Mouse (Mus musculus): ENCODE data around the gene Ypel5. TPM values are rescaled to one million over a fixed set of nuclear protein-coding genes. Genes with fewer than 3 reads are reported as not detected.

Ypel5 gene
- total RNA-seq (2021): 10 to 100 TPM; 35.6 to 36.4 TPM
- polyA plus RNA-seq (2012; rRNA removed): 26.6 and 30.8 TPM in 2 replicates
- long read RNA-seq, transcript Ypel5-201 (3 exons, 3,120 nt): major isoform, 24 of 39 reads
- long read RNA-seq, transcript Ypel5-202 (3 exons, 2,419 nt): minor isoform, 9 of 39 reads
- long read RNA-seq, partial matches to known transcripts: 0 of 39 reads
- long read RNA-seq, other reads (novel, unspliced or antisense): 3 of 39 reads

DNA sequence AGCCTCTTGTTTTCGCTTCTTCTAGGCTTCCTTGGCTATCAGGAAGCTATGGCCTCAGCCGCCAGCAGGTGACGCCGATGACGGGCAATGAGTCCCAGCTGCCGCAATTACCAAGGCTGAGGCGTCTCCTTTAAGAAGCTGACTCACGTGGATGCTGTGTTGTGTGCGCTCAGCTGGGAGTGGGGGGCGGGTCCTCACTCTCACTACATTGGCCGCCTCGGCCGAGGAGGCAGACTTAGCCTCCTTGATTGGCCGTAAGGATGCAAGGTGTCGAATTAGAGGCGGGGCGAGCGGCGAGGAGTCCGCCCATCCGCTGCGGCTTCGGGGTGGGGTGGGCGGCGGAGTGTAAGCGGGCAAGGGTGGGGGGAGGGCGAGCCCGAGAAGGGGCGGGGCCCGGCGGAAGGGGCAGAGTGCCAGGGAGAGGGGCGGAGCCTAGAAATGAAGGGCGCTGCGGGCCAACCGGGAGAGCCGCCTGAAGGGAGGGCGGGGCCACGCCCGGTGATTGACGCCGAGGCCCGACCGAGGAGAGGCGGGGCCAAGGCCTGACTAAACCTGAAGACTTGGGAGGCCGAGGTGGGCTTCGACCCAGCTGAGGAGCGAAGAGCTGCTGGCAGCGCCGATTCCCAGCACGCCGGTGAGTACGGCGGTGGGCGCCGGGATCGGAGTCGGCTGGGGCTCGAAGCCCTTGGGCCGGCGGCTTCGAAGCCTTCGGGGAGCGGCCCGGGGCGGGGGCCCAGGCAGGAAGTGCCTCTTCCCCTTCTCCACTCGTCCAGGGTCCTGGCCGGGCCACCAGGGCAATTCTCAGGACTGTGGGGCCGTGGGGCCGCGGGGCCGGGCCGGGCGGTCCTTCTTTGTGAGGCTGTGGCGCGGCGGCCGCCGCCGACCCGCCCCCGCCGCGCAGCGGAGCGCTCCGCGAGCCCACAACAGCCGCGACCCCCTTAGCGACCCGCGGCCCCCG, at the start of gene Ypel5:
Gene Ypel5 (plus strand): TSS at position 296 of the 958 bp plus-strand sequence.
- Histone ChIP-seq H3K27ac (peak within 1 kb of the TSS; percentile 100), H3K9ac (ENCODE audit: low read depth, low read length) (peak within 1 kb of the TSS; percentile 100), H3K79me2 (replicated peaks; ENCODE audit: control insufficient read depth, insufficient read depth, low read length) (no peaks in the 10 kb centered on the region), H3K36me3 (ENCODE audit: control insufficient read depth, insufficient read depth, low read length) (peaks cover 25% of the 10 kb centered on the region), H3K4me3 (peak within 1 kb of the TSS; percentile 100), H3K27me3 (ENCODE audit: control insufficient read depth, insufficient read depth, low read length) (no peaks in the 10 kb centered on the region), H3K4me1 (ENCODE audit: control insufficient read depth, insufficient read depth, low read length) (peaks cover 4% of the 10 kb centered on the region)
- under 1% methylated on average over 73 of the region's 93 CpGs for WGBS
- intact Hi-C loops (cut with DNase I): loop anchor here (2.0 to 10.0 kb wide), 3 partner anchors 82 to 1992 kb away; partner anchors contain the start of genes Lbh and Lclat1
- TF ChIP-seq CTCF (IDR thresholded peaks at IDR 0.05): peak; percentile 69
- TF ChIP-seq EP300 (IDR thresholded peaks at IDR 0.05; ENCODE audit: insufficient read depth, low read depth, low read length): peak; percentile 72
- peak; percentile 84 for TF ChIP-seq POLR2A (IDR thresholded peaks at IDR 0.05; ENCODE audit: insufficient read depth, low read depth, low read length)
- DNase-seq: peak; percentile 98 to 99

GRCm38 (mm10) chr17:72787886-72788436, 48.3 kb upstream of the Ypel5 start:
- Histone ChIP-seq H3K79me2 (replicated peaks; ENCODE audit: control insufficient read depth, insufficient read depth, low read length) (no peaks in the 10 kb centered on the region), H3K36me3 (ENCODE audit: control insufficient read depth, insufficient read depth, low read length) (no peaks in the 10 kb centered on the region), H3K9ac (ENCODE audit: low read depth, low read length) (no peak overlapping the region), H3K27me3 (ENCODE audit: control insufficient read depth, insufficient read depth, low read length) (no peaks in the 10 kb centered on the region), H3K4me3 (no peak overlapping the region), H3K4me1 (ENCODE audit: control insufficient read depth, insufficient read depth, low read length) (peaks cover 3% of the 10 kb centered on the region), H3K27ac (peak overlapping the region; percentile 36; the same call in 1 of the 2 replicates)
- intact Hi-C loops (cut with DNase I): loop anchor here (10.0 kb wide), 1 partner anchor 823 kb away; no protein-coding TSS in a partner anchor
- WGBS: 46% methylated on average over 6 of the region's 6 CpGs
- no peak for TF ChIP-seq POLR2A (IDR thresholded peaks at IDR 0.05; ENCODE audit: insufficient read depth, low read depth, low read length)
- DNase-seq: no peak

DNA sequence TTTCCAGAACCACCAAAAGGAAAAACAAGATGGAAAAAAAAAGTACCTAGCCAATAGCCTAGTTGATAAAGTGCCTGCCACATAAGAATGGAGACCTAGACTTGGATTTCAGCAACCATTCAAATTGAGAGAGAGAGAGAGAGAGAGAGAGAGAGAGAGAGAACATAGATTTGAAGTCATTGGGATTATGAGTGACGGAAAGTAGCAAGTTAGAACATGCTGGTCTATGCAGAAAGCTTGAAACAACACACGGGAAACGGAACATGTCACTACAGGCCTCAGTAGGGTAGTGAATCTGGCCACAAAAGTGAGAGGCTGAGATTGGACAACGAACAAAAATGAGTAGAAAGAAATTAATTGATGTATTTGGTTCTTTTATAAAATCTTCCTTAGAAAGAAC, 43.0 kb upstream of the Ypel5 start:
- no peak overlapping the region for H3K27ac ChIP-seq
- no peaks in the 10 kb centered on the region for H3K36me3 ChIP-seq (ENCODE audit: control insufficient read depth, insufficient read depth, low read length)
- TF ChIP-seq POLR2A (IDR thresholded peaks at IDR 0.05; ENCODE audit: insufficient read depth, low read depth, low read length): no peak
- no peak for TF ChIP-seq EP300 (IDR thresholded peaks at IDR 0.05; ENCODE audit: insufficient read depth, low read depth, low read length)
- TF ChIP-seq CTCF (IDR thresholded peaks at IDR 0.05): no peak
- no peaks in the 10 kb centered on the region for H3K27me3 ChIP-seq (ENCODE audit: control insufficient read depth, insufficient read depth, low read length)
- 91% methylated on average over 4 of the region's 4 CpGs for WGBS
- H3K4me1 ChIP-seq (ENCODE audit: control insufficient read depth, insufficient read depth, low read length): peaks cover 3% of the 10 kb centered on the region
- no peak overlapping the region for H3K4me3 ChIP-seq
- no peak overlapping the region for H3K9ac ChIP-seq (ENCODE audit: low read depth, low read length)
- no peaks in the 10 kb centered on the region for H3K79me2 ChIP-seq (replicated peaks; ENCODE audit: control insufficient read depth, insufficient read depth, low read length)
- no peak for DNase-seq
- intact Hi-C loops (cut with DNase I): loop anchor here (10.0 kb wide), 1 partner anchor 502 kb away; no protein-coding TSS in a partner anchor

DNA sequence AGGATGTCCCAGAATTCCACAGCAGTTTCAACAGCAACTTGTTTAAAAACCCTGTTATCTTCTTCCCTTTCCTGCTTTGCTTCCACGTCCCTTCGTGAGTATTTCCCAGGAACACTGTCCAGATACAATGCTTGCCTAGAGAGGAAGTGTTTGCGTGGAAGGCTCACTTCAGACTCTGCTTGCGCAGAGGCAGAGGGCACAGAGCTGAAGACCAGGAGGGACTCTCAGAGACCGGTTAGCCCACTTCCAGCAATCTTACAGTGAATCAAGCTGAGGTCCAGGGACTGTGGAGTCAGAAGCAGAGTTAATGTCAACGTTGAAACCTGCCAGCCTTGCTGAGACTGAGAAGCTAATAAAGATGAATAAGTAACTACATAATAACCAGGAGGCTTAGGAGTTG, 41.6 kb upstream of the Ypel5 start:
- Histone ChIP-seq H3K27ac (no peak overlapping the region), H3K27me3 (ENCODE audit: control insufficient read depth, insufficient read depth, low read length) (no peaks in the 10 kb centered on the region), H3K4me3 (no peak overlapping the region), H3K79me2 (replicated peaks; ENCODE audit: control insufficient read depth, insufficient read depth, low read length) (no peaks in the 10 kb centered on the region), H3K9ac (ENCODE audit: low read depth, low read length) (no peak overlapping the region), H3K36me3 (ENCODE audit: control insufficient read depth, insufficient read depth, low read length) (no peaks in the 10 kb centered on the region), H3K4me1 (ENCODE audit: control insufficient read depth, insufficient read depth, low read length) (peaks cover 3% of the 10 kb centered on the region; the same call in 1 of the 2 replicates)
- DNase-seq: no peak
- TF ChIP-seq EP300 (IDR thresholded peaks at IDR 0.05; ENCODE audit: insufficient read depth, low read depth, low read length) (no peak), POLR2A (IDR thresholded peaks at IDR 0.05; ENCODE audit: insufficient read depth, low read depth, low read length) (no peak), CTCF (IDR thresholded peaks at IDR 0.05) (no peak)
- WGBS: 33% methylated on average over 6 of the region's 6 CpGs
- intact Hi-C loops (cut with DNase I): loop anchor here (10.0 kb wide), 1 partner anchor 500 kb away; no protein-coding TSS in a partner anchor

- no peak overlapping the region for H3K27ac ChIP-seq
- no peak overlapping the region for H3K4me3 ChIP-seq
- H3K36me3 ChIP-seq (ENCODE audit: control insufficient read depth, insufficient read depth, low read length): no peaks in the 10 kb centered on the region
- intact Hi-C loops (cut with DNase I): loop anchor here (10.0 kb wide), 1 partner anchor 499 kb away; no protein-coding TSS in a partner anchor
- WGBS: 25% methylated on average over 9 of the region's 9 CpGs
- H3K27me3 ChIP-seq (ENCODE audit: control insufficient read depth, insufficient read depth, low read length): no peaks in the 10 kb centered on the region
- no peak overlapping the region for H3K9ac ChIP-seq (ENCODE audit: low read depth, low read length)
- DNase-seq: no peak
- H3K79me2 ChIP-seq (replicated peaks; ENCODE audit: control insufficient read depth, insufficient read depth, low read length): no peaks in the 10 kb centered on the region
- peaks cover 3% of the 10 kb centered on the region; the same call in 1 of the 2 replicates for H3K4me1 ChIP-seq (ENCODE audit: control insufficient read depth, insufficient read depth, low read length)
- TF ChIP-seq EP300 (IDR thresholded peaks at IDR 0.05; ENCODE audit: insufficient read depth, low read depth, low read length): no peak
Measured at GRCm38 (mm10) chr17:72795392-72796047, 40.7 kb upstream of the Ypel5 start.
